Mouse (Mus musculus): ENCODE results near the gene Rab11fip4. TPM values are rescaled to one million over a fixed set of nuclear protein-coding genes. Genes with fewer than 3 reads are reported as not detected.

Rab11fip4 gene
- total and polyA plus RNA-seq, 2 experiments from 2014 or later: not detected

DNA sequence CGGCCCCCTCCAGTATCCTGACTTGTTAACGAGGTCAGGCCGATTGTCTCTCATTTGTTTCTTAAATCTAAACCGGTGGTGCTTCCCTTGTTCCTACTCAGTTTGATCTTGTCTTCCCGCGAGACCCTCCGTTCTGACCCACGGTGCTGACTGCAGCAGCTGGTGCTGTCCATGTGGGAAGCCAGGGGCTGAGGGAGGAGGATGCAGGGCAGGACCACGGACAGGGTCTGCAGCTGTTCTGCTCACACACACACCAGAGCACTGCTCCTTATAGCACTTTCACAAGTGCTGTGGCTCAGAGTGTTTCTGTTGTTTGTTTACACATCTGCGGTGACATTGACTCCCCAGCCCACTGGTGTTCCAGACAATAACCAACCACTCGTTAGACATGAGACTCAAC, 2.5 kb downstream of the Rab11fip4 start:
- H3K4me2 ChIP-seq (ENCODE audit: low read depth, low read length): no peak overlapping the region
- peaks cover 69% of the 10 kb centered on the region for H3K27me3 ChIP-seq (ENCODE audit: control insufficient read depth, insufficient read depth, low read length)
- H3K9ac ChIP-seq (replicated peaks; ENCODE audit: low read depth, low read length): no peak overlapping the region
- 29% methylated on average over 11 of the region's 11 CpGs for WGBS
- no peaks in the 10 kb centered on the region for H3K4me1 ChIP-seq (ENCODE audit: control insufficient read depth, insufficient read depth)
- DNase-seq (ENCODE audit: low spot score) (no peak), ATAC-seq (ENCODE audit: insufficient read depth, low read depth) (peak; percentile 41; the same call in 1 of the 2 replicates)
- TF ChIP-seq CTCF (IDR thresholded peaks at IDR 0.05; ENCODE audit: low read depth) (no peak), EP300 (IDR thresholded peaks at IDR 0.05; ENCODE audit: low read depth) (no peak)
- no peak overlapping the region for H3K4me3 ChIP-seq (ENCODE audit: low read depth, low read length)
- no peaks in the 10 kb centered on the region for H3K36me3 ChIP-seq (replicated peaks; ENCODE audit: control insufficient read depth, insufficient read depth, low read length)
- H3K9me3 ChIP-seq (replicated peaks; ENCODE audit: control insufficient read depth, low read length): no peaks in the 10 kb centered on the region
- H3K27ac ChIP-seq (ENCODE audit: low read depth): no peak overlapping the region

- Histone ChIP-seq H3K36me3 (replicated peaks; ENCODE audit: control insufficient read depth, insufficient read depth, low read length) (no peaks in the 10 kb centered on the region), H3K9me3 (replicated peaks; ENCODE audit: control insufficient read depth, low read length) (no peaks in the 10 kb centered on the region), H3K4me1 (ENCODE audit: control insufficient read depth, insufficient read depth) (peaks cover 12% of the 10 kb centered on the region), H3K27ac (ENCODE audit: low read depth) (no peak overlapping the region), H3K27me3 (ENCODE audit: control insufficient read depth, insufficient read depth, low read length) (peaks cover 15% of the 10 kb centered on the region; the same call in 1 of the 2 replicates), H3K9ac (replicated peaks; ENCODE audit: low read depth, low read length) (no peak overlapping the region), H3K4me3 (ENCODE audit: low read depth, low read length) (no peak overlapping the region), H3K4me2 (ENCODE audit: low read depth, low read length) (peak overlapping the region; percentile 32; the same call in 1 of the 2 replicates)
- TF ChIP-seq CTCF (IDR thresholded peaks at IDR 0.05; ENCODE audit: low read depth) (no peak), EP300 (IDR thresholded peaks at IDR 0.05; ENCODE audit: low read depth) (no peak)
- DNase-seq (ENCODE audit: low spot score) (no peak), ATAC-seq (ENCODE audit: insufficient read depth, low read depth) (no peak)
- 68% methylated on average over 2 of the region's 2 CpGs for WGBS
Observed at GRCm38 (mm10) chr11:79610454-79610853, 19.4 kb downstream of the Rab11fip4 start.

- Histone ChIP-seq H3K27ac (ENCODE audit: low read depth) (no peak overlapping the region), H3K9ac (replicated peaks; ENCODE audit: low read depth, low read length) (no peak overlapping the region), H3K36me3 (replicated peaks; ENCODE audit: control insufficient read depth, insufficient read depth, low read length) (no peaks in the 10 kb centered on the region), H3K4me2 (ENCODE audit: low read depth, low read length) (peak overlapping the region; percentile 32; the same call in 1 of the 2 replicates), H3K9me3 (replicated peaks; ENCODE audit: control insufficient read depth, low read length) (no peaks in the 10 kb centered on the region), H3K4me1 (ENCODE audit: control insufficient read depth, insufficient read depth) (peaks cover 12% of the 10 kb centered on the region), H3K27me3 (ENCODE audit: control insufficient read depth, insufficient read depth, low read length) (peaks cover 21% of the 10 kb centered on the region), H3K4me3 (ENCODE audit: low read depth, low read length) (no peak overlapping the region)
- ATAC-seq (ENCODE audit: insufficient read depth, low read depth) (no peak), DNase-seq (ENCODE audit: low spot score) (peak; percentile 16)
- no peak for TF ChIP-seq CTCF (IDR thresholded peaks at IDR 0.05; ENCODE audit: low read depth)
- 11% methylated on average over 13 of the region's 13 CpGs for WGBS
Observed at GRCm38 (mm10) chr11:79611011-79611666, 20.1 kb downstream of the Rab11fip4 start.

DNA sequence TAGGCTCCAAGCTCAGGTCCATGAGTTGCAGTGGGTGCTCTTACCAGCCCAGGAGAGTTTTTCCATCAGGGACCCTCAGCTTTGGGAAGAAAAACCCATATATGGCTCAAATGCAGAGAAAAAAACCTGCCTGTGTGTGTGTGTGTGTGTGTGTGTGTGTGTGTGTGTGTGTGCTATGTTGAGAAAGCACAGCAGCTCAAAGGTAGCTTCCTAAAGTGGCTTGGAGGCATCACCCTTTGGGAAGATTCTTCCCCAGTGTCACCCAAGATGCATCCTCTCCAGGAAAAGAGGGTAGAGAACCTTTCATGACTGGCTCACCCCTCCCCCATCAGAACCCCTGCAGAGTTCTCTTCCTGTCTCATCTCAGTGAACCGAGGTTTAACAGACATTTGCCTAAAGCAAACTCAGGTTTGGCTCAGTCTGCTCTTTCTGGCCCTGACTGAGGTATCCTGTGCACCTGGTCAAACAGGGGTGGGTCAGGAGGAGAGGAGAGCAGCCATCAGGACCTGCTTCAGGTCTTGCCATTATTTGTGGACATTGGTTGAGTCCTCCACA, 21.1 kb downstream of the Rab11fip4 start:
- no peak overlapping the region for H3K27ac ChIP-seq (ENCODE audit: low read depth)
- ATAC-seq (ENCODE audit: insufficient read depth, low read depth) (no peak), DNase-seq (ENCODE audit: low spot score) (no peak)
- H3K9ac ChIP-seq (replicated peaks; ENCODE audit: low read depth, low read length): no peak overlapping the region
- peaks cover 12% of the 10 kb centered on the region for H3K4me1 ChIP-seq (ENCODE audit: control insufficient read depth, insufficient read depth)
- no peak overlapping the region for H3K4me2 ChIP-seq (ENCODE audit: low read depth, low read length)
- H3K27me3 ChIP-seq (ENCODE audit: control insufficient read depth, insufficient read depth, low read length): peaks cover 21% of the 10 kb centered on the region
- H3K9me3 ChIP-seq (replicated peaks; ENCODE audit: control insufficient read depth, low read length): no peaks in the 10 kb centered on the region
- WGBS: 44% methylated on average over 1 of the region's 1 CpGs
- no peak for TF ChIP-seq CTCF (IDR thresholded peaks at IDR 0.05; ENCODE audit: low read depth)
- no peak for TF ChIP-seq EP300 (IDR thresholded peaks at IDR 0.05; ENCODE audit: low read depth)
- no peak overlapping the region for H3K4me3 ChIP-seq (ENCODE audit: low read depth, low read length)
- H3K36me3 ChIP-seq (replicated peaks; ENCODE audit: control insufficient read depth, insufficient read depth, low read length): no peaks in the 10 kb centered on the region

GRCm38 (mm10) chr11:79613084-79613483, 22.1 kb downstream of the Rab11fip4 start:
- TF ChIP-seq EP300 (IDR thresholded peaks at IDR 0.05; ENCODE audit: low read depth) (no peak), CTCF (IDR thresholded peaks at IDR 0.05; ENCODE audit: low read depth) (no peak)
- ATAC-seq (ENCODE audit: insufficient read depth, low read depth): no peak
- H3K9me3 ChIP-seq (replicated peaks; ENCODE audit: control insufficient read depth, low read length): no peaks in the 10 kb centered on the region
- 68% methylated on average over 3 of the region's 3 CpGs for WGBS
- no peak overlapping the region for H3K4me3 ChIP-seq (ENCODE audit: low read depth, low read length)
- H3K4me1 ChIP-seq (ENCODE audit: control insufficient read depth, insufficient read depth): peaks cover 12% of the 10 kb centered on the region
- no peak overlapping the region for H3K9ac ChIP-seq (replicated peaks; ENCODE audit: low read depth, low read length)
- H3K27ac ChIP-seq (ENCODE audit: low read depth): no peak overlapping the region; the same call in 1 of the 2 replicates
- no peak for DNase-seq (ENCODE audit: low spot score)
- peaks cover 21% of the 10 kb centered on the region for H3K27me3 ChIP-seq (ENCODE audit: control insufficient read depth, insufficient read depth, low read length)
- H3K36me3 ChIP-seq (replicated peaks; ENCODE audit: control insufficient read depth, insufficient read depth, low read length): no peaks in the 10 kb centered on the region
- no peak overlapping the region for H3K4me2 ChIP-seq (ENCODE audit: low read depth, low read length)
